Mouse (Mus musculus) ES-Bruce4 (cell line): ENCODE measurements at regions not wholly inside any gene's neighbourhood (a gene's known extent, or its start where the extent isn't known, plus 50 kb on each side); places are given as distances from the start of the nearest gene placed in this dataset.

Source experiments
- H3K27ac ChIP-seq: 2 replicates; pipeline ENCODE4 v1.5.1; 2012; ENCODE audit warnings: low read length, inconsistent platforms; ENCODE audit not compliant: insufficient read depth
- H3K27me3 ChIP-seq: 2 replicates; pipeline ENCODE4 v1.6.1; 2012; ENCODE audit warnings: mild to moderate bottlenecking, low read length, inconsistent platforms; ENCODE audit not compliant: control insufficient read depth, poor library complexity, insufficient read depth, severe bottlenecking
- H3K36me3 ChIP-seq: 2 replicates; pipeline ENCODE4 v1.6.1; 2012; ENCODE audit warnings: inconsistent platforms, mild to moderate bottlenecking, low read length, moderate library complexity; ENCODE audit not compliant: control insufficient read depth, poor library complexity, insufficient read depth, severe bottlenecking
- H3K4me1 ChIP-seq: one replicate; pipeline ENCODE4 v1.8.1; 2011; ENCODE audit warnings: low read length; ENCODE audit not compliant: control insufficient read depth, insufficient read depth
- H3K4me3 ChIP-seq: 2 replicates; pipeline ENCODE4 v1.5.1; 2011; ENCODE audit warnings: low read depth, mild to moderate bottlenecking, low read length
- H3K9ac ChIP-seq: 2 replicates; pipeline ENCODE4 v1.6.1; 2012; ENCODE audit warnings: low read depth, mild to moderate bottlenecking, inconsistent platforms; ENCODE audit not compliant: poor library complexity, severe bottlenecking
- H3K9me3 ChIP-seq: replicated peaks from 2 replicates; pipeline ENCODE4 v1.6.1; 2012; ENCODE audit warnings: mild to moderate bottlenecking, low read length, inconsistent platforms; ENCODE audit not compliant: control insufficient read depth, poor library complexity, insufficient read depth, severe bottlenecking
- CTCF ChIP-seq: IDR thresholded peaks from one replicate; pipeline ENCODE4 v1.8.1; 2011; ENCODE audit warnings: low read depth, low read length
- EP300 ChIP-seq: IDR thresholded peaks from 2 replicates; pipeline ENCODE4 v1.6.1; 2011; ENCODE audit warnings: low read depth, low read length; ENCODE audit not compliant: insufficient read depth
- POLR2A ChIP-seq: IDR thresholded peaks from one replicate; pipeline ENCODE4 v1.8.1; 2011; ENCODE audit warnings: low read length; ENCODE audit not compliant: insufficient read depth

DNA sequence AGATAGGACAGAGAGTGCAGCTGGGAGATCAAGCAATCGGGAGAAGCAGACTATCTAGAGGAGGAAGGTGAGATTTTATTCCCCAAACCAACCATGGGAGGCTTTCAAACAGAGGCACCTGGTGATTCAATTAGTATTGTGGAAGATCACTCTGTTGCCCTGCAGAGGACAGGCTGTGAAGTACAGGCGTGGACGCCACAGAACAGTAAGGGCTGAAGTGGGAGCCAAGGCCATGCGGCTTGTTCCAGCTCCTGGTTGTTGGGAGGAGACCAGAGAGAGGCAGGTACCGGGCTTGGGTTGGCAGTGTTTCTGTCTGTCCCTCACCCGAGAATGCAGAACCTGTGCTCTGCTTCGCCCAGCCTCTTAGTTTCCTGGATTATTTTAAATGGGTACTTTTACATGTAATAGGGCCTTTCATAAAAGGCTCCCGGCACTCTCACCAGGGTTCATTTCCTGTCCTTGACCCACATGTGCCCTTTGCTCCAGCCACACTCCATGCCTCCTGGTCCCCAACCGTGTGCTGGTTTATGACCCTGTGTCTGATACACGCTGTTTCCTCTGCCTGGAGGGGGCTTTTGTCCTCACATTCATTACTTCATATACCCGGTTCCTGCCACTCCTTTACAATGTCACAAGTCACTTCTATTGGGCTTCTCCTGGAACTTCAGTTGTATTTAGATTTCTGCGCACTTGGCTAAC lies 58.3 kb downstream of the Vcpkmt start:
- TF ChIP-seq POLR2A (no peak), EP300 (no peak), CTCF (no peak)
- no peaks in the 10 kb centered on the region for H3K27me3 ChIP-seq
- no peaks in the 10 kb centered on the region; the same call in 1 of the 2 replicates for H3K9me3 ChIP-seq
- H3K4me3 ChIP-seq: no peak overlapping the region
- H3K27ac ChIP-seq: no peak overlapping the region
- H3K9ac ChIP-seq: no peak overlapping the region
- H3K36me3 ChIP-seq: no peaks in the 10 kb centered on the region
- H3K4me1 ChIP-seq: no peaks in the 10 kb centered on the region

DNA sequence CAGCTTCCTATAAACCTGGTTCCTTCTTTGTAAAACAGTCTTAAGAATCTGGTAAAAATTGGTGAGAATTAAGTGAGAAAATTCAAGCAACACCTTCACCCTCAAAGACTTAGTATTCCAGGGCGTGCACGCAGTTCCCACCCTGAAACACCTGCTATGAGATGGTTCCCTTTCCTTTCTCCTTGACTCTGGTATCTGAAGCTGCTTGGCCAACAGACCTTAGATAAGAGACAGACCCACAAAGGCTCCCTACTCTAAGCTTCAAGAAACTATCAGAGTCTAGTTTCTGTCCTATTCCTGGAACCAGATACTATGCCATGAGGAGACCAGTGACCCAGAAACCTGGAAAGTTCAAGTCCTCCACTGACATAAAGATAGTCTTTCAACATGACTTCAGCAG lies 63.0 kb downstream of the Vcpkmt start:
- no peak for TF ChIP-seq CTCF
- no peak for TF ChIP-seq POLR2A
- TF ChIP-seq EP300: no peak
- Histone ChIP-seq H3K27ac (no peak overlapping the region), H3K9me3 (no peaks in the 10 kb centered on the region), H3K27me3 (no peaks in the 10 kb centered on the region), H3K4me1 (no peaks in the 10 kb centered on the region), H3K9ac (no peak overlapping the region), H3K36me3 (no peaks in the 10 kb centered on the region), H3K4me3 (no peak overlapping the region)

DNA sequence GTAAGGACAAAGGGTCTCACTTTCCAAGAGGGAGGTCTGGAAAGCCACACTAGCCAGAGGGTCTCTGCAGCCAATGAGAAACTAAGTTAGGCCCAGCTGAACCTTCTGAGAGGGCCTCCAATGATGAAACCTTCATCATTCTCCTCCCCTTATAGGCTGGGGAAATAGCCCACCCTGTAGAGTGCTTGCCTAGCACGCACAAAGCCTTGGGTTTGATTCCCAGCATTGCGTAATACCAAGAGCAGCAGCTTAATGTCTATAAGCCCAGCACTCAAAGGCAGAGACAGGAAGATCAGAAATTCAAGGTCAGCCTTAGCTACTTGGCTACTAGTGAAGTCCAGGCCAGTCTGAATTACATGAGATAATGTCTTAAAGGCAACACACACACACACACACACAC lies 63.8 kb downstream of the Vcpkmt start:
- Histone ChIP-seq H3K36me3 (no peaks in the 10 kb centered on the region), H3K27me3 (no peaks in the 10 kb centered on the region), H3K4me3 (no peak overlapping the region), H3K9me3 (no peaks in the 10 kb centered on the region), H3K4me1 (no peaks in the 10 kb centered on the region), H3K27ac (no peak overlapping the region), H3K9ac (no peak overlapping the region)
- TF ChIP-seq EP300 (no peak), POLR2A (no peak), CTCF (no peak)

GRCm38 (mm10) chr12:69517616-69518015 lies 65.2 kb downstream of the Vcpkmt start:
- Histone ChIP-seq H3K4me3 (no peak overlapping the region), H3K9ac (no peak overlapping the region), H3K36me3 (no peaks in the 10 kb centered on the region), H3K27me3 (no peaks in the 10 kb centered on the region), H3K27ac (no peak overlapping the region), H3K4me1 (no peaks in the 10 kb centered on the region), H3K9me3 (no peaks in the 10 kb centered on the region)
- TF ChIP-seq EP300: no peak
- no peak for TF ChIP-seq CTCF
- TF ChIP-seq POLR2A: no peak

GRCm38 (mm10) chr12:69516314-69516916 lies 66.4 kb downstream of the Vcpkmt start:
- Histone ChIP-seq H3K9ac (no peak overlapping the region), H3K4me1 (no peaks in the 10 kb centered on the region), H3K36me3 (no peaks in the 10 kb centered on the region), H3K4me3 (no peak overlapping the region), H3K27ac (no peak overlapping the region), H3K27me3 (no peaks in the 10 kb centered on the region), H3K9me3 (no peaks in the 10 kb centered on the region)
- TF ChIP-seq POLR2A (no peak), EP300 (no peak), CTCF (no peak)

GRCm38 (mm10) chr12:69515850-69516249 lies 67.0 kb downstream of the Vcpkmt start:
- no peaks in the 10 kb centered on the region for H3K27me3 ChIP-seq
- H3K4me3 ChIP-seq: no peak overlapping the region
- TF ChIP-seq EP300: no peak
- TF ChIP-seq CTCF: no peak
- no peak for TF ChIP-seq POLR2A
- no peaks in the 10 kb centered on the region for H3K4me1 ChIP-seq
- no peaks in the 10 kb centered on the region for H3K36me3 ChIP-seq
- no peaks in the 10 kb centered on the region for H3K9me3 ChIP-seq
- no peak overlapping the region for H3K9ac ChIP-seq
- H3K27ac ChIP-seq: no peak overlapping the region
